Mouse (Mus musculus) heart, postnatal 0 days (tissue): Measurements from ENCODE around the gene Slc35f1. TPM values are rescaled to one million over a fixed set of nuclear protein-coding genes. Genes with fewer than 3 reads are reported as not detected.
"Not testable (repeated sequence)": the region's sequence is repeated elsewhere in the genome, so short reads cannot be mapped to it uniquely, and the experiment has no call there.

Source experiments
- ATAC-seq: fragments of 200-750 bp; cut with Nextera tagmentation; 2 replicates; pipeline ENCODE4 v1.8.0; 2017; ENCODE audit warnings: low read depth, moderate number of reproducible peaks, moderate library complexity; ENCODE audit not compliant: insufficient read depth
- DNase-seq: peaks from one replicate; pipeline ENCODE4 v3.0.0-alpha.2; 2016; ENCODE audit warnings: low spot score
- H3K27ac ChIP-seq: fragments of 300-500 bp; sonication (generic); 2 replicates; pipeline ENCODE4 v1.5.1; 2014; ENCODE audit warnings: low read depth, mild to moderate bottlenecking
- H3K27me3 ChIP-seq: fragments of 300-500 bp; sonication (generic); 2 replicates; pipeline ENCODE4 v1.6.1; 2014; ENCODE audit warnings: low read length, mixed read lengths; ENCODE audit not compliant: control insufficient read depth, insufficient read depth
- H3K36me3 ChIP-seq: fragments of 300-500 bp; sonication (generic); replicated peaks from 2 replicates; pipeline ENCODE4 v1.6.1; 2014; ENCODE audit warnings: low read length, mixed read lengths; ENCODE audit not compliant: control insufficient read depth, insufficient read depth
- H3K4me1 ChIP-seq: fragments of 300-500 bp; sonication (generic); 2 replicates; pipeline ENCODE4 v1.6.1; 2014; ENCODE audit warnings: antibody characterized with exemption; ENCODE audit not compliant: control insufficient read depth, insufficient read depth
- H3K4me2 ChIP-seq: fragments of 300-500 bp; sonication (generic); 2 replicates; pipeline ENCODE4 v1.6.1; 2014; ENCODE audit warnings: low read depth, mild to moderate bottlenecking, low read length, moderate library complexity
- H3K4me3 ChIP-seq: fragments of 300-500 bp; sonication (generic); 2 replicates; pipeline ENCODE4 v1.5.1; 2014; ENCODE audit warnings: low read depth, low read length
- H3K9ac ChIP-seq: fragments of 300-500 bp; sonication (generic); replicated peaks from 2 replicates; pipeline ENCODE4 v1.6.1; 2014; ENCODE audit warnings: low read depth, low read length, mixed read lengths
- H3K9me3 ChIP-seq: fragments of 300-500 bp; sonication (generic); replicated peaks from 2 replicates; pipeline ENCODE4 v1.6.1; 2016; ENCODE audit warnings: low read length; ENCODE audit not compliant: control insufficient read depth
- CTCF ChIP-seq: IDR thresholded peaks from 2 replicates; pipeline ENCODE4 v1.5.1; 2016; ENCODE audit warnings: antibody characterized with exemption, control low read depth, low read depth
- EP300 ChIP-seq: IDR thresholded peaks from 2 replicates; pipeline ENCODE4 v1.6.1; 2016; ENCODE audit warnings: antibody characterized with exemption, low read depth
- WGBS: fragments of 180-500 bp; shearing (Covaris S2); extraction: QIAGEN DNeasy Blood & Tissue Kit; methylation state at CpG from one replicate; pipeline ENCODE4 v1.1.7; 2014; 5-methylcytosine and 5-hydroxymethylcytosine counted together
- polyA plus RNA-seq: library from polyadenylated mRNA; unstranded; fragments of >200 nt; fragmentation: Nextera tagmentation; extraction: Ambion mirVana; gene quantifications from 2 replicates; pipeline ENCODE4 v1.2.1, GENCODE M21; 2015
- total RNA-seq: library from RNA; depleted of rRNA; stranded (reverse); fragments of >200 nt; gene quantifications from 2 replicates; pipeline ENCODE4 v1.2.3, GENCODE M21; 2014; ENCODE audit warnings: low replicate concordance

The Slc35f1 gene
- total and polyA plus RNA-seq, 2 experiments from 2014 or later = 0.57 to 3.1 TPM

GRCm38 (mm10) chr10:52874712-52875111, 184.4 kb downstream of the Slc35f1 start:
- ATAC-seq = no peak
- TF ChIP-seq CTCF (no peak), EP300 (no peak)

GRCm38 (mm10) chr10:52877263-52878021, 187.1 kb downstream of the Slc35f1 start:
- ATAC-seq (no peak), DNase-seq (no peak)
- no peaks in the 10 kb centered on the region for H3K9me3 ChIP-seq
- 64% methylated on average over 6 of the region's 6 CpGs for WGBS
- no peak for TF ChIP-seq EP300
- no peak for TF ChIP-seq CTCF
- H3K4me3 ChIP-seq = no peak overlapping the region
- H3K27ac ChIP-seq = no peak overlapping the region
- H3K36me3 ChIP-seq = no peaks in the 10 kb centered on the region
- H3K27me3 ChIP-seq = no peaks in the 10 kb centered on the region
- H3K4me1 ChIP-seq = no peaks in the 10 kb centered on the region
- no peak overlapping the region for H3K9ac ChIP-seq
- H3K4me2 ChIP-seq = no peak overlapping the region

More at GRCm38 (mm10) chr10:52874712-52875111, 184.4 kb downstream of the Slc35f1 start:
- H3K27ac ChIP-seq = no peak overlapping the region
- H3K36me3 ChIP-seq = no peaks in the 10 kb centered on the region
- DNase-seq = no peak
- H3K4me3 ChIP-seq = no peak overlapping the region
- H3K27me3 ChIP-seq = no peaks in the 10 kb centered on the region
- no peak overlapping the region for H3K9ac ChIP-seq
- H3K9me3 ChIP-seq = no peaks in the 10 kb centered on the region
- H3K4me1 ChIP-seq = no peaks in the 10 kb centered on the region
- H3K4me2 ChIP-seq = no peak overlapping the region

- H3K4me1 ChIP-seq = no peaks in the 10 kb centered on the region
- H3K4me2 ChIP-seq = no peak overlapping the region
- H3K27me3 ChIP-seq = no peaks in the 10 kb centered on the region
- H3K4me3 ChIP-seq = no peak overlapping the region
- H3K36me3 ChIP-seq = no peaks in the 10 kb centered on the region
- H3K9me3 ChIP-seq = no peaks in the 10 kb centered on the region
- no peak for DNase-seq
- H3K9ac ChIP-seq = no peak overlapping the region
- H3K27ac ChIP-seq = no peak overlapping the region
- TF ChIP-seq CTCF (no peak), EP300 (no peak)
- 50% methylated on average over 4 of the region's 4 CpGs for WGBS
- no peak for ATAC-seq
These were observed 187.9 kb downstream of the Slc35f1 start for GRCm38 (mm10) chr10:52878093-52878801.

- ATAC-seq, H3K27me3 ChIP-seq, H3K36me3 ChIP-seq, H3K9me3 ChIP-seq, H3K27ac ChIP-seq, H3K9ac ChIP-seq, DNase-seq, H3K4me3 ChIP-seq, H3K4me1 ChIP-seq, H3K4me2 ChIP-seq: not testable (repeated sequence)
These were observed 206.4 kb downstream of the Slc35f1 start for GRCm38 (mm10) chr10:52896724-52897123.

- ATAC-seq (no peak), DNase-seq (no peak)
- Histone ChIP-seq H3K36me3 (no peaks in the 10 kb centered on the region), H3K9ac (no peak overlapping the region), H3K27me3 (no peaks in the 10 kb centered on the region), H3K4me3 (no peak overlapping the region), H3K27ac (no peak overlapping the region), H3K4me1 (no peaks in the 10 kb centered on the region), H3K4me2 (no peak overlapping the region), H3K9me3 (no peaks in the 10 kb centered on the region)
- TF ChIP-seq CTCF = no peak
- TF ChIP-seq EP300 = no peak
- 70% methylated on average over 2 of the region's 2 CpGs for WGBS
These were observed 214.6 kb downstream of the Slc35f1 start for GRCm38 (mm10) chr10:52904914-52905313.

- DNase-seq (no peak), ATAC-seq (no peak)
- Histone ChIP-seq H3K27me3 (no peaks in the 10 kb centered on the region), H3K27ac (no peak overlapping the region), H3K4me1 (no peaks in the 10 kb centered on the region), H3K4me3 (no peak overlapping the region), H3K36me3 (no peaks in the 10 kb centered on the region), H3K4me2 (no peak overlapping the region), H3K9me3 (no peaks in the 10 kb centered on the region), H3K9ac (no peak overlapping the region)
- 78% methylated on average over 2 of the region's 2 CpGs for WGBS
- no peak for TF ChIP-seq CTCF
- no peak for TF ChIP-seq EP300
These were observed 221.4 kb downstream of the Slc35f1 start for GRCm38 (mm10) chr10:52911762-52912161.
